Mouse (Mus musculus) small intestine, adult 2 months (tissue): ENCODE data around the gene Mcoln2. TPM values are rescaled to one million over a fixed set of nuclear protein-coding genes. Genes with fewer than 3 reads are reported as not detected.

Experiments
- H3K27ac ChIP-seq: fragments of 200-500 bp; 2 replicates; pipeline ENCODE4 v1.5.1; 2012; ENCODE audit warnings: low read depth, low read length, control low read depth, inconsistent platforms; ENCODE audit not compliant: insufficient read depth
- H3K27me3 ChIP-seq: fragments of 200-500 bp; 2 replicates; pipeline ENCODE4 v1.6.1; 2012; ENCODE audit warnings: mild to moderate bottlenecking, moderate library complexity, low read length, inconsistent platforms; ENCODE audit not compliant: control insufficient read depth, insufficient read depth
- H3K36me3 ChIP-seq: fragments of 200-500 bp; 2 replicates; pipeline ENCODE4 v1.6.1; 2012; ENCODE audit warnings: mild to moderate bottlenecking, low read length, control low read depth, inconsistent platforms; ENCODE audit not compliant: control insufficient read depth, insufficient read depth
- H3K4me1 ChIP-seq: fragments of 200-500 bp; 2 replicates; pipeline ENCODE4 v1.6.1; 2012; ENCODE audit warnings: low read length, inconsistent platforms, mixed read lengths; ENCODE audit not compliant: control insufficient read depth, insufficient read depth, insufficient read length
- H3K4me3 ChIP-seq: fragments of 200-500 bp; 2 replicates; pipeline ENCODE4 v1.5.1; 2012; ENCODE audit warnings: low read depth, mild to moderate bottlenecking, control low read depth, inconsistent platforms, low read length, moderate library complexity
- CTCF ChIP-seq: fragments of 200-500 bp; IDR thresholded peaks from 2 replicates; pipeline ENCODE4 v1.5.1; 2012; ENCODE audit warnings: low read depth, mild to moderate bottlenecking, control low read depth, inconsistent platforms, low read length, moderate library complexity, mixed read lengths; ENCODE audit not compliant: insufficient replicate concordance, insufficient read length; ENCODE audit errors: extremely low read depth
- POLR2A ChIP-seq: fragments of 200-500 bp; IDR thresholded peaks from 2 replicates; pipeline ENCODE4 v1.6.1; 2012; ENCODE audit warnings: low read depth, mild to moderate bottlenecking, control low read depth, inconsistent platforms, low read length, moderate library complexity
- WGBS: fragments of 180-500 bp; shearing (Covaris S2); methylation state at CpG from one replicate; pipeline ENCODE4 v1.1.7; 2018; 5-methylcytosine and 5-hydroxymethylcytosine counted together
- polyA plus RNA-seq: library from polyadenylated mRNA; depleted of rRNA; stranded (reverse); fragments of >200 nt; gene quantifications from 2 replicates; pipeline ENCODE4 v1.2.3, GENCODE M21; 2012

Gene Mcoln2
- polyA plus RNA-seq, 1 experiment: 5.1 TPM

GRCm38 (mm10) chr3:146184992-146185657 lies 35.5 kb downstream of the Mcoln2 start:
- H3K36me3 ChIP-seq: peaks cover 19% of the 10 kb centered on the region
- TF ChIP-seq POLR2A (no peak), CTCF (peak; percentile 87; the same call in 1 of the 2 replicates)
- 38% methylated on average over 13 of the region's 13 CpGs for WGBS
- H3K4me3 ChIP-seq: no peak overlapping the region
- H3K27me3 ChIP-seq: no peaks in the 10 kb centered on the region
- no peaks in the 10 kb centered on the region for H3K4me1 ChIP-seq
- H3K27ac ChIP-seq: no peak overlapping the region

- no peaks in the 10 kb centered on the region for H3K4me1 ChIP-seq
- TF ChIP-seq POLR2A: no peak
- no peak for TF ChIP-seq CTCF
- WGBS: 89% methylated on average over 10 of the region's 10 CpGs
- H3K27ac ChIP-seq: no peak overlapping the region
- no peaks in the 10 kb centered on the region for H3K27me3 ChIP-seq
- H3K4me3 ChIP-seq: no peak overlapping the region
- peaks cover 17% of the 10 kb centered on the region for H3K36me3 ChIP-seq
Observed at GRCm38 (mm10) chr3:146186033-146186432, 36.4 kb downstream of the Mcoln2 start.

- WGBS: 84% methylated on average over 10 of the region's 10 CpGs
- H3K4me3 ChIP-seq: no peak overlapping the region
- no peaks in the 10 kb centered on the region for H3K4me1 ChIP-seq
- TF ChIP-seq CTCF (no peak), POLR2A (no peak)
- no peak overlapping the region for H3K27ac ChIP-seq
- H3K36me3 ChIP-seq: 0 out of 2 replicates have a peak, but pooled peaks cover 4% of the 10 kb centered on the region
- no peaks in the 10 kb centered on the region for H3K27me3 ChIP-seq
Observed at GRCm38 (mm10) chr3:146189933-146190332, 40.3 kb downstream of the Mcoln2 start.

GRCm38 (mm10) chr3:146192507-146192906 lies 42.9 kb downstream of the Mcoln2 start:
- TF ChIP-seq CTCF (no peak), POLR2A (no peak)
- H3K4me3 ChIP-seq: no peak overlapping the region
- H3K4me1 ChIP-seq: peaks cover 14% of the 10 kb centered on the region; the same call in 1 of the 2 replicates
- WGBS: 82% methylated on average over 1 of the region's 1 CpGs
- no peaks in the 10 kb centered on the region for H3K36me3 ChIP-seq
- H3K27ac ChIP-seq: no peak overlapping the region
- H3K27me3 ChIP-seq: no peaks in the 10 kb centered on the region

GRCm38 (mm10) chr3:146195153-146195552 lies 45.5 kb downstream of the Mcoln2 start:
- WGBS: 87% methylated on average over 5 of the region's 5 CpGs
- Histone ChIP-seq H3K4me3 (no peak overlapping the region), H3K27me3 (no peaks in the 10 kb centered on the region), H3K27ac (peak overlapping the region; percentile 4; the same call in 1 of the 2 replicates), H3K4me1 (peaks cover 23% of the 10 kb centered on the region; the same call in 1 of the 2 replicates), H3K36me3 (no peaks in the 10 kb centered on the region)
- no peak for TF ChIP-seq POLR2A
- no peak for TF ChIP-seq CTCF

- peaks cover 23% of the 10 kb centered on the region; the same call in 1 of the 2 replicates for H3K4me1 ChIP-seq
- no peak overlapping the region for H3K4me3 ChIP-seq
- TF ChIP-seq POLR2A (no peak), CTCF (no peak)
- peak overlapping the region; percentile 54; the same call in 1 of the 2 replicates for H3K27ac ChIP-seq
- no peaks in the 10 kb centered on the region for H3K36me3 ChIP-seq
- H3K27me3 ChIP-seq: no peaks in the 10 kb centered on the region
- WGBS: 36% methylated on average over 6 of the region's 6 CpGs
Observed at GRCm38 (mm10) chr3:146196301-146196700, 46.7 kb downstream of the Mcoln2 start.

GRCm38 (mm10) chr3:146196780-146197743 lies 47.4 kb downstream of the Mcoln2 start:
- peak overlapping the region; percentile 0; the same call in 1 of the 2 replicates for H3K4me3 ChIP-seq
- peaks cover 23% of the 10 kb centered on the region; the same call in 1 of the 2 replicates for H3K4me1 ChIP-seq
- H3K36me3 ChIP-seq: no peaks in the 10 kb centered on the region
- H3K27me3 ChIP-seq: no peaks in the 10 kb centered on the region
- WGBS: 33% methylated on average over 17 of the region's 17 CpGs
- TF ChIP-seq POLR2A: no peak
- no peak for TF ChIP-seq CTCF
- H3K27ac ChIP-seq: peak overlapping the region; percentile 98
